Mouse (Mus musculus) megakaryocyte, embryonic 14.5 days (primary cell): Measurements from ENCODE around the gene Zgrf1. TPM values are rescaled to one million over a fixed set of nuclear protein-coding genes. Genes with fewer than 3 reads are reported as not detected.

Source experiments
- H3K27me3 ChIP-seq: replicated peaks from 2 replicates; pipeline ENCODE3; 2012; ENCODE audit warnings: inconsistent platforms
- H3K36me3 ChIP-seq: replicated peaks from 2 replicates; pipeline ENCODE3; 2012; ENCODE audit warnings: low read length, inconsistent platforms, mixed read lengths
- H3K4me1 ChIP-seq: 2 replicates; pipeline ENCODE4 v1.6.1; 2012; ENCODE audit warnings: inconsistent platforms
- H3K4me3 ChIP-seq: replicated peaks from 2 replicates; pipeline ENCODE3; 2012; ENCODE audit warnings: moderate library complexity, mild to moderate bottlenecking, inconsistent platforms
- H3K9me3 ChIP-seq: 2 replicates; pipeline ENCODE4 v1.6.1; 2012; ENCODE audit warnings: inconsistent platforms
- FLI1 ChIP-seq: IDR thresholded peaks from 2 replicates; pipeline ENCODE4 v1.6.1; 2012; ENCODE audit warnings: low read length, inconsistent platforms, mixed read lengths
- GATA1 ChIP-seq: IDR thresholded peaks from 3 replicates; pipeline ENCODE4 v1.6.1; 2012; ENCODE audit warnings: mixed read lengths, low read length, inconsistent platforms, borderline replicate concordance
- polyA plus RNA-seq: library from polyadenylated mRNA; stranded (reverse); fragments of >175 nt; gene quantifications from 2 replicates; pipeline ENCODE4 v1.2.3, GENCODE M21; 2012; ENCODE audit warnings: low replicate concordance; ENCODE audit not compliant: insufficient read depth

Gene Zgrf1
- polyA plus RNA-seq, 1 experiment = 0.07 TPM

DNA sequence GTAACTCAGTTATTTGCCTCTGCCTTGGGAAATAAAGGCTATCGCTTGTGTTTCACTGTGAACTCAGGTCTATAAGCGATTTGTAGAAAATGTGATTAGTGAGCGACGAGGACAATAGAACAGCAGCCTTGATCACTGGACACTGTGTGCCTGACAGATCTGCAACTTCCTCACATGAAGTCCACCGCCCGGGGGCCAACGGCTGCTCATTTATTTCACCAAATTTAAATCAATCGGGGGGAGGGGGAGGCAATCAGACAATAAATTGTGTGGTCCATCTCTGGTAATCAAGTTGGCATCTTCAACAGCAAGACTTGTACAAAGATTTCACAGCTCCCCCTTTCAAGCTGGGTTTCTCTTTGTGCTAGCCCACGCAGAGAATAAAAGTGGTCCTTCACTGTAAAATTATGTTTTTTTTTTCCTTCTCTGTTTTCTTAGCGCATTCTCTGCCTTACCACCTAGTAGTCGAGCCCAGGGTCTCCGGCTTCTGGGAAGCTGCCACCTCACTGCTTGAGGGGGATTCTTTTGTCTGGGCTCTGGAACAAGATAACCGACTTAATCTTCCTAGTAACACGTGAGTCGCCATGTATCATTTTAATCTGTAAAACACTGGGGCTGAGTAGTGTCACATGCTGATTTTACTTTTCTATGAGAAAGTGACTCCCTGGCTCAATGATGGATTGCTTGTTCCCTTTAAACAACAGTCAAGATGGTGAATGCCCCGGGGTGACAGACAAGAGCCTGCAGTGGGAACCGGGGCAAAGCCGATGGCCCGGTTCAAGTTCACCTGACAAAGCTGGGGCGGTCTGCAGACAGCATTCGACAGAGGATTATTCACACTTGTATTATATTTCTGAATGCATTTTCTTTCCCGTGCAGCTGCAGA lies 108.6 kb downstream of the Zgrf1 start:
- Histone ChIP-seq H3K4me1 (no peaks in the 10 kb centered on the region), H3K9me3 (no peaks in the 10 kb centered on the region), H3K36me3 (no peaks in the 10 kb centered on the region), H3K27me3 (peaks cover 3% of the 10 kb centered on the region), H3K4me3 (no peak overlapping the region)
- TF ChIP-seq GATA1 = no peak
- TF ChIP-seq FLI1 = no peak

Other genes with a start within 250 kb of the Zgrf1 start
- not detected in 2 replicates for gene Ank2, start 54.1 kb upstream of the Zgrf1 start, polyA plus RNA-seq
- gene Larp7, start 140 bp upstream of the Zgrf1 start, polyA plus RNA-seq = 3.2 and 33.2 TPM in 2 replicates
- gene Neurog2, start 79.6 kb downstream of the Zgrf1 start, polyA plus RNA-seq = not detected in 2 replicates
- gene Alpk1, start 227.0 kb downstream of the Zgrf1 start, polyA plus RNA-seq = 0.25 TPM in 1 of 2 replicates, not detected in the other
- gene Tifa, start 236.3 kb downstream of the Zgrf1 start, polyA plus RNA-seq = 131 and 222 TPM in 2 replicates